Mouse (Mus musculus) left cerebral cortex, postnatal 14 days (tissue): Measurements from ENCODE around the gene Chd3. TPM values are rescaled to one million over a fixed set of nuclear protein-coding genes. Genes with fewer than 3 reads are reported as not detected.
A peak's percentile ranks its signal among the peaks of the same experiment; 100 is the strongest.

Experiments used
- DNase-seq, 2 experiments: peaks; one replicate each; pipeline ENCODE4 v3.0.0; 2021 to 2022; ENCODE audit warnings: low spot score in 2 of 2, mixed read lengths in 1 of 2
- intact Hi-C: fragments of 180-260 bp; cut with DNase I; formaldehyde crosslinking; loops from one replicate; pipeline ENCODE4 v1.15.1; 2025
- total RNA-seq, 2 experiments: library from RNA; stranded (reverse); gene quantifications; 2 replicates each; pipeline ENCODE4 v1.2.3; 2021

Chd3 gene
- total RNA-seq, 2 experiments from 2014 or later, result 531 to 563 TPM

DNA sequence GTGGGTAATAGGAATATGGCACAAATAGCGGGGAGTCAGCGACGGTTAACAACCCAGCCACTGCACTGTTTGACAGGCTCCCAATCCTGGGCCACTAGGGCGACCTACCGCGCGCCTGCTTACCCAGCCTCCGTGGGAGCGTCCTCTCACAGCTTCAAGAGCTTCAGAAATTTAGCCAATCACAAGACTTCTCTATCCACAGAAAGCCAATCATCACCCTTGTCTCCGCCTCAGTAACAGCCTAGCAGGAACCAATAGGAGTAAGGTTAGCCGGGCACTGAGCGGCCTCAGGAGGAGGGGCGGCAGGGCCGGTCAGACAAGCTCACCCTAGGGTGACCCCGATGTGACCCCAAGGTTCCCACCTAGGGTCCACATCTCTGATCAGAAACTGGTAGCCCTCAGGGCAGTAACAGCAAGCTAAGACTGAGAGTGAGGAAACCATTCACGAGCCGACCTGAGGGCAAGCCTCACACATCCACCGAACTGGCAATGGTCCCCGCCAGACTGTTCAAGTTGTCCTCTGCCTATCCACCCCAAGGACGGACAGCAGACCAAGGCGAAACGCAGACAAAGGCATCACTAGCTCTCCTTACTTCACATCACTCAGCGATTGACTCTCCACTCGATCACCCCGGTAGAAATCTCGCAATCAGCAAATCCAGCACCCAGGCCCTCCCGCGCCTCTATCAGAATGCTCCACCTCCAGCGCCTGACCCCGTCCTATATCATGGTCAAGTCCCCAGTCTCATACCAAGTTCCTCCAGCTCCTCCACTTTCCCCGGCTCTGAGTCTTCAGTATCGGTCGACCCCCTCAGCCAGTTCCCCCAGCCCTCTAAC lies 39.6 kb upstream of the Chd3 start:
- intact Hi-C loops, result no loop called here
- peak; percentile 84 to 95 for DNase-seq

DNA sequence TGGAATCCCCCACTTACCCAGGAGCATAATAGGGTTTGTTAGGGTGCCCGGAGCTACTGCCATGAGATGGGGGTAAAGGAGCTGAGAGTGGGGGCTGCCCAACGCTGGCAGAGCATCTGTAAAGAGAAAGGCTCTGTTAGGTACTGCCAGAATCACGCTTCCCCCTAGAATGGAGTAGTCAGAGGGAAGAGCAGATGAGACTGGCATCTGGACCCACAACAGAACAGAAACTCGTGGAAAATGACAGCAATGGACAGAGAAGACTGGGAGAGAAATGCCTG lies 38.5 kb upstream of the Chd3 start:
- no peak for DNase-seq
- intact Hi-C loops, result no loop called here

DNA sequence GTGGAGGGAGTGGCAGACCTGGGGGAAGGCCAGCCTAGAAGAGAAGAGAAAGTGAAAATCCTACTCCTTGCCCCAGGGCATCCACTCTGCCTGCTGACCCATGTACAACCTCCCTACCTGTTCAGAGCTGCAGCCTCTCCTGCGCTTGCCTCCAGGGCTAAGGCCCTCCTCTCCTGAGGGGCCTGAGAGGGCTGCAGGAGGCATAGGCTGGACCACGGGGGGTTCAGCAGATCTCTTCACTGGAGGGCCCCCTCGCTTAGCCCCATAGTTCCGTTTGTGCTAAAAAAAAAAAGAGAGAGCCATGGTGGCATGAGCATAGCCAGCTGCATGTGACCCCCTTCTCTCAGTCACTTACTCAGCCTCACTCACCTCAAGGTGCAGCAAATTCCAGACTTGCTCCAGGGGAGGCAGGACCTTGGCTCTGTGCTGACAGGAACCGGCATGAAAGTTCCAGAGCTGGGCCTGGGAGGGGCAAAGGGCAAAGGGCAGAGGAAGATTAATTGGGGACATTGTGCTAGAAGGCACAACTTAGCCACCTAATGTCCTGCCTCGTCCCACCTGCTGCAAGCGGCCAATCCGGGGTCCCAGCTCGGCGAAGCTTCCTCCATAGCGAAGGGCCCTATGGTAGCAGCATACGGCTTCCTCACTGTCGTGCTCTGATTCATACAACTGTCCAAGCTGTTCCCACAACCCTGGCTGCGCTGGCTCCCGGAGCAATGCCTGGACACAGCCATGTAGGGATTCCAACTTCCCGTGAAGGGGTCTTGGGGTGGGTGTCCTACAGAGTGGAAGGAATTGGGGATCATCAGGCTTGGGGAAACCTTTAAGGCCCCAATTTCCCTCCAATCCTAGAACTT lies 37.9 kb upstream of the Chd3 start:
- intact Hi-C loops, result no loop called here
- no peak for DNase-seq

DNA sequence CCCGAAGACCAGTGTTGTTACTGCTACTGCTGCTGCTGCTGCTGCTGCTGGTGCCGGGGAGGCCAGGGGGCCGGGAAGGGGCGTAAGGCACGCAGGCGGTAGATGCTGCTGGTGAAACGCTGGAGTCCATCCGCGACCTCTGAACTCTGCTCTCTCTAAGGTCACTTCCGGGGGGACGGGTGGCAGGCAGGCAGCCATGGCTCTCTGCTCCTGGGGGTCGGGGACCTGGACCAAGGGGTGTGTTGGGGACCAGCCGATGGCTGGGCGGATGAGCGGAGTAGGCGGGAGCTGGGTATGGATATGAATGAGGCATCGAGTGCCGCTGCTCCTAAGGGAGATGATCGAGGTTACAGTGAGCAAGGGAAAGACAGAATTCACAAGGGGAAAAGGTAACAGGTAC lies 37.1 kb upstream of the Chd3 start:
- DNase-seq, result no peak
- intact Hi-C loops, result no loop called here

DNA sequence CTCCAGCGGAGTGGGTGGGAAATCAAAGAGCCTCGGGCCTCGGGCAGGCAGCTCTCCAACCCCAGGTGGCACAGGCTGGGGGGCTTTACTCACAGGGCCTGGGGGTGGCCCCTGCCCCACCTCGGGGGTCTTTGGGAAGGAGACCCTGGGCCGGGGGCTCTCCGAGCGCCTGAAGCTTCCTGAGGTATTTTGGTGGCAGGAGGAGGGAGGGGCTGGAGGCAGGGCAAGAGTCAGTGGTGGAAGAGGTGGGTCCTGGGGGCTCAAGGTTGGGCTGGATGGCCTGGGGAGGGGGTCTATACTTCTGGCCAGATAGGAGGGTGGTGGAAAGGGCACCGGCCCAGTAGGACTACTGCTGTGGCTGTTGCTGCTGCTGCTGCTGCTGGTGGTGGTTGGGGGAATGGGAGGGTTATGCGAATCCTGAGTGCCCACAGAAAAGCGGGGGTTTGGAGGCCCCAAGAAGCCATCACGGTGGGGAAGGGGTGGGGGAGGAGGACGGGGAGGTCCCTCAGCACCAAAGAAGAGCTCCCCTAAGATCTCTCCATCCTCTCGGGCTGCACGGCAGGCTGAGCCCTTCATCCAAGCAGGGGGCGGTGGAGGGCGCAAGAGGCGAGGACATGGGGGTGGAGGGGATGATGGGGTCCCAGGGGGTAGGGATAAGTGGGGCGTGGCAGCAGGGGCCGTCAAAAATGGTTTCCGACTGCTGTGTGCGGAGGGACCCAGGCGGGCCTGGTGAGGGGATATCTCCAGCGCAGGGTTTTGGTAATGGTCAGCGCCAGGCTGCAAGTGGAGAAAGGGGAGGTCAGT lies 36.4 kb upstream of the Chd3 start:
- no peak for DNase-seq
- intact Hi-C loops, result no loop called here

DNA sequence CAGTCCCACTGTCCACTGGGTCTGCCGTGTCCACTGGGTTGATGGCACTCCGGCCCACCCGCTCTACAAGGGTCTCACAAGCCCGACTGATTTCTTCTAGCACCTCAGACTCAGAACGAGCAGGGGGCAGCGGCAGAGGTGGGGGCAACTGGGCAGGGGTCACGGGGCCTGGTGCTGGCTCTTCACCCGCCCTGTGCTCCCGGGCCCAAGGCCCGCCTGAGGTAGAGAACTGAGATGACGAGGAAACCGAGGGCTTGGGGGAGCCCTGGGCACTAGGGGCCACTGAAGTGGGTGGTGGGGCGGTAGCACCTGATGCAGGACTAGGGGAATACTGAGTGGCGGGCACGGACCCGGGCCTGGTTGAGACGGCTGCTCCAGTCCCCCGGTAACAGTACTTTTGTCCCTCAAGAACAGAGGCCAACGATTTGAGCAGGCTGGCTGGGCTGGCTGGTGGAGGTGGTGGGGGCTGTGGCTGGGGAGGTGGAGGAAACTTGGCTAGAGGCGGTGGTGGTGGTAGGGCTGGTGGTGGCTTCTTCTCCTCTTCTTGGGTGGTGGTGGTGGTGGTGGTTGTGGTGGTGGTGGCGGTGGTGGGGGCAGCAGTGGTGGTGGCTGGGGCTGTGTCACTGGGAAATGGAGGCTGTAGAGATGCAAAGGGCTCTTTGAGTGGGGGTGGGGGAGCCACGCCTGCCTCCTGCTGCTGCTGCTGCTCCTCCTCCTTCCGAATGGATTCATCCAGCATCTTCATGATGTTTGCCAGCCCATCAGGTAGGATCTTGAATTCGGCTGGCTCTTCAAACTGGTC lies 35.6 kb upstream of the Chd3 start:
- no peak for DNase-seq
- intact Hi-C loops, result no loop called here

DNA sequence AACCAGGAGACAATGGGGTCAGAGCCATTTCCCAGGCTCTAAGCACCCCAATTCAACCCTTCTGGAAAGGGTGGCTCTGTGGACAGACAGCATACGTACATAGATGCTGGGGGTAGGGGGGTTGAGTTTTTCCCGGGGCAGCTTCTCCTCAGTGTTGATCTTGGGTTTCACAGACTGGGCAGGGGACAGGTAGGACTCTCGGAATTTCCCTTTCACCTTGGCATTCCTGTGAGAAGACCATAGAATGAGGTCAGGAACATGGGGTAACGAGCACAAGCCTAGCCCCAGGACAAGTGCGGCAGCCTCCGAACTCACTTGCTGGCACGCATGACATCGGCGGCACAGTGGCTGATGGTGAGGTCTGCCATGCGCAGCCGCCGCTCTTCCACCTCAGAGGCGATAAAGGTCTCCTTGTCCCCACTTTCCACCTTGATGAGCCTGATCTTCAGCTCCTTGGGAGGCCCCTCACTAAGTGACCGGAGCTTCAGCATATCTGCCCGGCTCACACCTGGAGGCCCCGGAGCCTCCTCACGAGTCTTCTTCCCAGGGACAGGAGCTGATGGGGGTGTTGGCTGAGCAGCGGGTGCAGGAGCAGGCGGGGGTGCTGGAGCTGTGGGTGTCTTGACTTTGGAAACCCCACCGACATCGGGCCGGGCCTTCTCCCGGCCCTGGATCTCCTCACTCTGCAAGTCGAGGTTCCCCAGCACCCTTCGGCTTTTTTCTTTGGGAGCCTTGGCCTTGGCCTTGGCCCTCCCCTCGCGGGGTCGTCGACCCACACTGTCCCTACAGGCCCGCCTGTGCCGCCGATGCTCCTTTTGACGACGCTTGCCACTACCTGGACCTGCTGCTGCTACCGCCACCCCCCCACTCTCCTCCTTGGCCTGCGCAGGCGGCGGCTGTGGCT lies 34.7 kb upstream of the Chd3 start:
- intact Hi-C loops, result no loop called here
- no peak for DNase-seq

DNA sequence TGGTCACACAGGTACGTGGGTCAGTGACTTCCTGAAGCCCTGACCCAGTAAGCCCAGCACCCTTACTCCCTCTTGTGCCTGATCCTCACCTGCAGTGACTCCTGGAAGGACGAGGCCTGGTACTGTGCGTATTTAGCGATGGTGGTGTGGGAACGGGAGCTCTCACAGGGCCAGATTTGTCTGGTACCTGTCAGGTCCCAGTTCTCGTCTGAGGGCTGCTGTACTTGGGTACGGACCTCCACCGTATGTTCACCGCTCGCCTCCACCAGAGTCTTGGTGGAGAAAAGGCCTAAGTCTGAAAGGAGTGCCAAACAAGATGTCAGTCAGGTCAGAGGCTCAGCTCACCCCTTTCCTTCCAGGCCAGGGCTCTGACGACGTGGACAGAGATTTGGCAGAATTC lies 32.8 kb upstream of the Chd3 start:
- DNase-seq, result no peak

DNA sequence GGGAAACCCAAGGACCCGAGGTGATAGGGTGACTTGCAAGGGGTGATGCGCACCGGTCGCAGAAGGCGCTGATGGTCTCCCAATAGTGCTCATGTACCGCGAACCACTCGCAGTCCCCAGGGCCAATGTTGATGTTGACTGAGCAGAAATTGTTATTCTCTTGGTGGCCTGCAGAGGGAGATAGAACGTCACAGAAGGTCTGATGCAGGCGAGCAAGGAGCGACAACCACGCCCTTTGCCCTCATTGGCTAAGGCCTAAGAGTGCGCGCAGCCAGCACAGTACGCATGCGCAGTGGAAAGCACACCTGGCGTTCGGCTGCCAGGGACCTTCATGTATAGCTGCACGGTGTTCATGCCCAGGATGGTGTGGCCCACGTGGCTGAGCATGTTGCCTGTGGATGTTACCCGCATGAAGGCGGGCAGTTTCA lies 32.0 kb upstream of the Chd3 start:
- peak; percentile 91 to 96 for DNase-seq
- intact Hi-C loops, result loop anchor here (1.0 kb wide), 2 partner anchors 109 to 113 kb away; no protein-coding TSS in a partner anchor

More for the DNA sequence above, 32.8 kb upstream of the Chd3 start:
- intact Hi-C loops, result loop anchor here (1.0 kb wide), 2 partner anchors 108 to 112 kb away; no protein-coding TSS in a partner anchor

DNA sequence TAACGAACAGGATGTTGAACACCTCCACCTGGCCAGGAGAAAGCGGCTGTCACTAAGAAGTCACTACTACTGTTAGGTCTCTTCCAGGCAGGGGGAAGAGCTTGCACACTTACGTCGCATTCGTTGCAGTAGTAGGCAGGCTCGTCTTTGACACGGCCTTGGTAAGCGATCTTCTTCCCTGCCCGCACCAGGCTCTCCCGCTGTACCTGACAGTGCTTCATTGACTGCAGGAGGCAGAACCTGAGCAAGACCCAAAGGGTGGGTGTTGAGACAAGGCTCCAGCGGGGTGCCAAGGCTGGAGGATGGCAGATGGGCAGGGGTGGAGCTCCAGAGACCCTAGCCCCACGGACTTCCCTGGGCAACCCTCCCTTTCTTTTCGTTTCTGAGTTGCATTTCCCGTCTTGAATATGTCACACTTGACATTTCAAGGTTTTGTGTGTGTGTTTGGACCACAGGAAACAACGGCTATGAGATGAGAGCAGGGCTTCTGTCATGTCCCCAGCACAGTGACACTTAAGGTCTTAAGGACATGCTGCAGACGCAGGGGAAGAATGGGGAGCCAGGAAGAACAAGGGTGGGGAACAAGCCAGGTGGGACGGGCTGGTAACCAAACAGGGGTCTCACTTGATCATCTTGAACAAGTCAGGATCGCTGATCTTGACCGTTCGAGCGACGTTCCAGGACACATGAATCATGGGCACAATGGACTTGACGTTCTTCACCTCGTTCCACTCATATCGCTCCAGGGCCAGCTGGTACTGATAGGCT lies 31.1 kb upstream of the Chd3 start:
- intact Hi-C loops, result no loop called here
- no peak for DNase-seq

DNA sequence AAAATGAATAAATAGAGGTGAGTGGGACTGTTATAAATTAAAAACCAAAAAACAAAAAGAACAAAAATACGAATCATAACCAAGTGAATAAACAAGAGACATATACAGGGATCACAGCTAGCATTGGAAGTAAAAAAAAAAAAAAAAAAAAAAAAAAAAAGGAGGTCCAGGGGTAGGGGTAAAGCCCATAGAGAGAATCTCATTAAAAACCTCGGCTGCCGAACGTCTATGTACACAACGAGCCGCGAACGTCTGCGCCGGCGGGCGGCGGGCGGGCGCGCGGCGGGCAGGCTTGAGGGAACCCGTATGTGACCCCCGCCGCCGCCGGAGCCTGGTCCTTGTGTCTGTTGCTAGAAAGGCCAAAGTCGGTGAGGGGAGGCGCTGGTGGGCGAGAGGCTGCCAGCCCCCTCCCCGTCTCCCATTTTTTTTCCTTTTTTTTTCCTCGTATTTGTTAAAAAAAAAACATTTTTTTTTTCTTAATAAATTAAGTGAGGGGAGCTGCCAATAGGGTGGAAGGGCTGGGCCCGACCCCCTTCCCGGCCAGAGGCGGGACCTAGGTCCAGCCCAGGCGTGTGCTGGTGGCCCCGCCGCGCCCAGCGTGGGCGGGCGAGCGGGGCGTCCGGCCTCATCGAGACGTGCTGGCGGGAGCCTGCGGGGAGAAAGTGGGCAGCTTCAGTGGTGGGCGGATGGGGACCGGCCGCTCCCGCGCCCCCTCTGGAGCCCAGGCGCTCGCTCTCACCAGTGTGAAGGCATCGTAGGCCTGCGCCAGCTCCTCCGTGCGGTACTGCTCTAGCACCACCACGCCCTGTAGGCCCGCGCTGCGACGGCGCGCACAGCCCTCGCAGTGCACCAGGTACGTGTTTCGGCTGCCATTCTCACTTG lies 30.2 kb upstream of the Chd3 start:
- intact Hi-C loops, result loop anchor here (5.0 kb wide), 1 partner anchor 33 kb away; no protein-coding TSS in a partner anchor
- no peak for DNase-seq

DNA sequence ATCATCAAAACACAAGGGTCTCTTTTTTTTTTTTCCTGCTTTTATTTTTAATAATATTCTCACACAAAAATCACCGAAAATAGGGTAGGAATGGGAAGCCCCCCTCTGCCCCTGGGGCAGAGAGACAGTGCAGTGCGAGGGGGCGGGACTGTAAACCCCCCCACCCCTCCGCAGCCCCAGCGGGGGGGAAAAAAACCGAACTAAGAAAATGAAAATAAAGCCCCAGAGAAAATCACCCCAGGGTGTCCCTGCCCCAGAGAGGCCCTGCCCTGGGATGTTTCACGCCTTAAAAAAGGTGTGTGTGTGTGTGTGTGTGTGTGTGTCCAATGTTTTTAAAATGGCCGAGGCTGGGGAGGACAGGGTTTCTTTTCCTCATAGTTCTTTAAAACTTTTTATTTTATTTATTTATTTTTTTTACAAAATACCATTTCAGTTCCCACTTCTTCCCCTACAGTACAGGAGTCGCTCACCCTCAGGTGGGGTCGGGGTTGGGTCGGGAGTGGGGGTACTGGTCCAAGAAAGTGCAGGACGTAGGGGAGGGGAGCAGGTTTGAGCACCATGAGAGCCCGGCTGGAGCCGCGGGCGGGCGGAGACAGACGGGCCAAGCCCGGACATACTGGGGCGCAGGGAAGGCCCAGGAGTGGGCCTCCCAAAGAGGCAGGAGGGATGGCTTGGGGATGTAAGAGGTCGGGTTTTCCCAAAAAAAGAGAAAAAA lies 29.4 kb upstream of the Chd3 start:
- DNase-seq, result no peak
- intact Hi-C loops, result loop anchor here (5.0 kb wide), 1 partner anchor 34 kb away; no protein-coding TSS in a partner anchor

DNA sequence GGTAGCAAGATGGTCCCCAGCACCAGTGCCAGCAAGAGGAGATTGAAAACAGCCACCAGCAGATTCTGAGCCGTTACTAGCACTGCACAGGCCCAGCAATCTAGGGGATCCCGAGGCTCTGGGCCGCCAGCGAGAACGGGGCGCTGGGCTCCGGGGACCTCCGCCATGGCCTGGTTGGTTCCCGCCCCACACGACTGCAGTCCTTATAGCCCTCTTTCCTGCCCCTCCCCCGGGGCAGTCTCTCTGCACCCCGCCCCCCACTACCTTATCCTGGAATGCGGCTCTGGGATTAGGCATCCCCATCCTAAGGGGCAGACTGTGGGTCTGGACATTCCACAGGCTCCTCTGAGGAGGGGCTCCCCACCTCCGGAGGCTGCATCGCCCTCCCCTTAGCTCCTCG lies 28.9 kb upstream of the Chd3 start, which contains the start of gene Tmem88:
Gene Tmem88 (minus strand): TSS at position 176 of the 400 bp plus-strand sequence.
- intact Hi-C loops, result loop anchor here (5.0 kb wide), 1 partner anchor 34 kb away; no protein-coding TSS in a partner anchor
- no peak for DNase-seq

DNA sequence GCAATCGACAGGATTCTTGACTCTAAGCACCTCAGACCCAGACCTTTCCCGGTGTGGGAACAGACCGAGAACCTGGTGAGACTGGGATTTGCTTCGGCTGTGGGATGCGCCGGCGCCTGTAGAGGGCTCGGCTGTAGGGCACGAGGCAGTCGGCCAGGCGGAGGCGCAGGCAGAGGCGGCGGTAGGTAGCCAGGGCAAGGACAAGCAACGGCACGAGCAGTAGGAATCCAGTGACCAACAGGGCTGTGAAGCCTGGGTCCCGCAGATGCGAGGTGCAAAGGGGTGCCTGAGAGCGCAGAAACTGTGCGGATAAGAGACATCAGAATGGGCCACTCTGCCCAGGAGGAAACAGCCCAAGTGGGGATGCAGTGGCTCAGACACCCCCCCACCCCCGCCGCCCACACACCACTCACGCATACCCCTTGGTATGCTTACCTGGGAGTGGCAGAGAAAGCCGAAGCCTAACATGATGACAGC lies 28.4 kb upstream of the Chd3 start:
- intact Hi-C loops, result loop anchor here (5.0 kb wide), 1 partner anchor 35 kb away; no protein-coding TSS in a partner anchor
- DNase-seq, result peak in 1 of 2 experiments; percentile 23

DNA sequence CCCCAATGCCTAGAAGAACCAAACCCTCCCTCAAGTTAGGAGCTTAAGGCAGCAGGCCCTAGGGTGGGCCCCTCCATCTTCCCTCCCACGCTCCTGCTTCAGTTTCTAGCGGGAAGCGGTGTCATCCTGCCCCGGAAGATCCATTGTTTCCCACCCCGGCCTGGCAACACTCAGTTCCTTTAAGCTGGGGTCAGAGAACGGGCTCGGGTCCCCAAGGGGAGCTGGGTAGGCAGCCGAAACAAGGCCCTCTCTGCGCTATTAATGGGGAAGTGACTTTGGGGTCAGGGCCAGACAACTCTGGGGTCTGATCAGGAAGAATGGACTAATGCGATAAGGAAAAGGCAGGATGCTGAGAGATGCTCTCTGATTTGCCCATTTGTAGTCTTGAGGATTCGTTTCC lies 27.6 kb upstream of the Chd3 start:
- intact Hi-C loops, result loop anchor here (5.0 kb wide), 1 partner anchor 36 kb away; no protein-coding TSS in a partner anchor
- peak in 1 of 2 experiments; percentile 19 for DNase-seq
